Comparison of ENCODE assay signal across 8 mouse cellular contexts in genomic region chr13:41079421-41079780, GRCm38 (mm10). TPM values are rescaled to one million over a fixed set of nuclear protein-coding genes. Genes with fewer than 3 reads are reported as not detected.
DNase-seq lines count a peak whose midpoint lies in the region; ATAC-seq and TF ChIP-seq lines count a peak whose summit lies in the region.

Mak (minus strand) TSS chr13:41079706.

- WGBS in forebrain, embryonic 11.5 days: under 1% methylated on average over 37 of the region's 40 CpGs
- WGBS in hindbrain, embryonic 16.5 days: 0% methylated on average over 38 of the region's 40 CpGs

- no peaks in the 10 kb centered on the region for H3K9me3 ChIP-seq in ES-Bruce4 (replicated peaks; ENCODE audit: control insufficient read depth, insufficient read depth, low read length, poor library complexity, severe bottlenecking)
- H3K9me3 ChIP-seq in forebrain, embryonic 11.5 days (ENCODE audit: control insufficient read depth, low read length): no peaks in the 10 kb centered on the region
- no peaks in the 10 kb centered on the region for H3K9me3 ChIP-seq in hindbrain, embryonic 16.5 days (ENCODE audit: control insufficient read depth, low read length)

- peak within 1 kb of the TSS; percentile 84 for H3K4me2 ChIP-seq in forebrain, embryonic 11.5 days (ENCODE audit: low read depth, low read length, severe bottlenecking)
- H3K4me2 ChIP-seq in hindbrain, embryonic 16.5 days (ENCODE audit: low read length): peak within 1 kb of the TSS; percentile 88

- no peaks in the 10 kb centered on the region for H3K4me1 ChIP-seq in ES-Bruce4 (ENCODE audit: control insufficient read depth, insufficient read depth, low read length)
- H3K4me1 ChIP-seq in forebrain, embryonic 11.5 days (replicated peaks; ENCODE audit: control insufficient read depth, insufficient read depth, low read length): no peaks in the 10 kb centered on the region
- H3K4me1 ChIP-seq in hindbrain, embryonic 16.5 days (ENCODE audit: control insufficient read depth, insufficient read depth, low read depth, low read length): no peaks in the 10 kb centered on the region

- no peak within 1 kb of the TSS for H3K27ac ChIP-seq in ES-Bruce4 (ENCODE audit: insufficient read depth, low read length)
- H3K27ac ChIP-seq in forebrain, embryonic 11.5 days (ENCODE audit: low read depth, low read length): no peak within 1 kb of the TSS
- no peak within 1 kb of the TSS for H3K27ac ChIP-seq in hindbrain, embryonic 16.5 days (ENCODE audit: low read depth, low read length)

- no peaks in the 10 kb centered on the region for H3K36me3 ChIP-seq in ES-Bruce4 (ENCODE audit: control insufficient read depth, insufficient read depth, low read length, poor library complexity, severe bottlenecking)
- H3K36me3 ChIP-seq in forebrain, embryonic 11.5 days (ENCODE audit: control insufficient read depth, insufficient read depth, low read length): no peaks in the 10 kb centered on the region
- no peaks in the 10 kb centered on the region for H3K36me3 ChIP-seq in hindbrain, embryonic 16.5 days (ENCODE audit: control insufficient read depth, insufficient read depth, low read length)

- TF ChIP-seq POLR2A in ES-Bruce4 (IDR thresholded peaks at IDR 0.05; ENCODE audit: insufficient read depth, low read length): no peak

- ATAC-seq in forebrain, embryonic 11.5 days (replicated peaks; ENCODE audit: low FRiP score): peak; percentile 90
- ATAC-seq in hindbrain, embryonic 16.5 days: peak; percentile 95

- TF ChIP-seq CTCF in ES-Bruce4 (IDR thresholded peaks at IDR 0.05; ENCODE audit: low read depth, low read length): no peak

- peak within 1 kb of the TSS; percentile 66 for H3K9ac ChIP-seq in ES-Bruce4 (ENCODE audit: low read depth, poor library complexity, severe bottlenecking)
- H3K9ac ChIP-seq in forebrain, embryonic 11.5 days (ENCODE audit: low read length): peak within 1 kb of the TSS; percentile 51
- H3K9ac ChIP-seq in hindbrain, embryonic 16.5 days (ENCODE audit: low read depth, low read length): peak within 1 kb of the TSS; percentile 64

- H3K4me3 ChIP-seq in ES-Bruce4 (ENCODE audit: low read depth, low read length): peak within 1 kb of the TSS; percentile 63
- H3K4me3 ChIP-seq in forebrain, embryonic 11.5 days (ENCODE audit: low read depth, low read length): peak within 1 kb of the TSS; percentile 43
- H3K4me3 ChIP-seq in hindbrain, embryonic 16.5 days (ENCODE audit: low read length): peak within 1 kb of the TSS; percentile 62

- no peaks in the 10 kb centered on the region for H3K27me3 ChIP-seq in ES-Bruce4 (ENCODE audit: control insufficient read depth, insufficient read depth, low read length, poor library complexity, severe bottlenecking)
- peaks cover 7% of the 10 kb centered on the region for H3K27me3 ChIP-seq in forebrain, embryonic 11.5 days (ENCODE audit: control insufficient read depth, insufficient read depth, low read length)
- H3K27me3 ChIP-seq in hindbrain, embryonic 16.5 days (replicated peaks; ENCODE audit: control insufficient read depth, insufficient read depth, low read length): no peaks in the 10 kb centered on the region

- peak; percentile 55 for DNase-seq in c-Kit-positive CD71-negative TER-119-negative erythroid progenitor cells, embryonic 14.5 days (ENCODE audit: low read depth)
- DNase-seq in forebrain, embryonic 11.5 days (ENCODE audit: low spot score): peak; percentile 89
- DNase-seq in left cerebral cortex, adult 18-20 months (ENCODE audit: low spot score in 2 of 2): peak; percentile 58 to 78
- peak; percentile 77 for DNase-seq in lung, postnatal 36 days
- DNase-seq in right cerebral cortex, adult 18-20 months: peak; percentile 83
- peak; percentile 33 for DNase-seq in urinary bladder, adult 2 months (ENCODE audit: low spot score)

- TF ChIP-seq EP300 in ES-Bruce4 (IDR thresholded peaks at IDR 0.05; ENCODE audit: insufficient read depth, low read depth, low read length): no peak

RNA-seq across cellular contexts. Expression of gene Mak, which starts in this region (rescaled TPM):
- 2.4 and 3.5 TPM in 2 replicates for polyA plus RNA-seq in ES-Bruce4 (2011; ENCODE audit: insufficient read depth, insufficient read length, low read depth, missing spikeins)
- polyA plus RNA-seq in forebrain, embryonic 11.5 days (2014; fragmentation: Nextera tagmentation; extraction: Ambion mirVana): 0.87 and 1.6 TPM in 2 replicates
- polyA plus RNA-seq in hindbrain, embryonic 16.5 days (2015; fragmentation: Nextera tagmentation; extraction: Ambion mirVana): 2.3 and 2.4 TPM in 2 replicates
- total RNA-seq in left cerebral cortex, adult 18-20 months (2021): 1 to 10 TPM; 2.9 to 3.0 TPM
- 0.04 TPM in 1 of 2 replicates, not detected in the other for polyA plus RNA-seq in urinary bladder, adult 2 months (2012; rRNA removed)

Comparison
In these comparisons a context has a peak if more than half of its experiments do, and no peak if none do; other contexts are left out.
1. Peak in DNase-seq in urinary bladder, adult 2 months; RNA of the gene not detected or under 1 TPM.
2. DNase-seq: peak in every context shown above with its lines; median percentile 89 in forebrain, embryonic 11.5 days; 83 in right cerebral cortex, adult 18-20 months; 77 in lung, postnatal 36 days; 68 in left cerebral cortex, adult 18-20 months; 55 in c-Kit-positive CD71-negative TER-119-negative erythroid progenitor cells, embryonic 14.5 days; 33 in urinary bladder, adult 2 months.